Mouse (Mus musculus) limb, embryonic 15.5 days (tissue): ENCODE results near the gene Ercc1. TPM values are rescaled to one million over a fixed set of nuclear protein-coding genes. Genes with fewer than 3 reads are reported as not detected.

Experiments
- ATAC-seq: fragments of 200-750 bp; cut with Nextera tagmentation; 2 replicates; pipeline ENCODE4 v1.8.0; 2017; ENCODE audit warnings: low read depth, moderate TSS enrichment; ENCODE audit not compliant: insufficient number of reproducible peaks, low FRiP score, low TSS enrichment
- H3K27ac ChIP-seq: fragments of 300-500 bp; sonication (generic); 2 replicates; pipeline ENCODE4 v1.5.1; 2015; ENCODE audit warnings: moderate library complexity, mild to moderate bottlenecking, inconsistent platforms
- H3K27me3 ChIP-seq: fragments of 300-500 bp; sonication (generic); 2 replicates; pipeline ENCODE4 v1.6.1; 2015; ENCODE audit warnings: inconsistent platforms
- H3K36me3 ChIP-seq: fragments of 300-500 bp; sonication (generic); 2 replicates; pipeline ENCODE4 v1.6.1; 2015; ENCODE audit warnings: inconsistent platforms
- H3K4me1 ChIP-seq: fragments of 300-500 bp; sonication (generic); 2 replicates; pipeline ENCODE4 v1.6.1; 2015; ENCODE audit warnings: inconsistent platforms
- H3K4me2 ChIP-seq: fragments of 300-500 bp; sonication (generic); 2 replicates; pipeline ENCODE4 v1.6.1; 2015; ENCODE audit warnings: mild to moderate bottlenecking, inconsistent platforms
- H3K4me3 ChIP-seq: fragments of 300-500 bp; sonication (generic); 2 replicates; pipeline ENCODE4 v1.5.1; 2015; ENCODE audit warnings: mild to moderate bottlenecking, inconsistent platforms
- H3K9ac ChIP-seq: fragments of 300-500 bp; sonication (generic); 2 replicates; pipeline ENCODE4 v1.6.1; 2015; ENCODE audit warnings: inconsistent platforms
- H3K9me3 ChIP-seq: fragments of 300-500 bp; sonication (generic); 2 replicates; pipeline ENCODE4 v1.6.1; 2016; ENCODE audit warnings: inconsistent platforms
- WGBS: fragments of 180-500 bp; shearing (Covaris S2); methylation state at CpG from one replicate; pipeline ENCODE4 v1.1.7; 2015; 5-methylcytosine and 5-hydroxymethylcytosine counted together
- polyA plus RNA-seq: library from polyadenylated mRNA; unstranded; fragments of >200 nt; fragmentation: Nextera tagmentation; extraction: Ambion mirVana; gene quantifications from 2 replicates; pipeline ENCODE4 v1.2.1, GENCODE M21; 2015

Gene Ercc1
- polyA plus RNA-seq, 1 experiment from 2014 or later = 75.7 TPM

DNA sequence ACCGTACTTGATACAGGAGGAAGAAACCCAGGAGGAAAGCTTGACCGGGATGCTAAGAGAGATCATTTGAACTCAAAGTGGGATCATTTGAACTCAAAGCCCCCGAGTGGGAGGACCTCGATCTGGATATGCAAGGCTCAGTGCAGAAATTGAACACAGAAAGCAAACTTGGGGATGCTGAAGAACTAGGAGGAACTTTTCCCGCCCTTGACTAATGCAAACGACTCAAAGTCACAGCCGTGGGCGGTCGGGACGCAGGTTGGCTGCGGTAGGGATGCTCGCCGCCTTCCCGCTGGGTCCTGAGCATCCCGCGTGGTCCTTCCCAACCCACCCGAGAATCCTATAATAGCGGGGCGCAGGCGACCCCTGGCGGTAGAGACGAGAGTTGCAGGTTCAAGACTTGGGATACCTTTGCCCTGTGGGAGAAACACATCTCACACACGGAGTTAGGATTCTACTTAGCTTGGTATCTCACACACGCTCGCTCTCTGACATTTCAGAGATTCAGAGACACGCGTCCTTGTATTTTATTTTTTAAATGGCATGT is 2.0 kb upstream of the Ercc1 start:
- H3K27me3 ChIP-seq = peaks cover 13% of the 10 kb centered on the region; the same call in 1 of the 2 replicates
- peak overlapping the region; percentile 14; the same call in 1 of the 2 replicates for H3K27ac ChIP-seq
- H3K9ac ChIP-seq = peak overlapping the region; percentile 41
- H3K4me1 ChIP-seq = peaks cover 48% of the 10 kb centered on the region
- peak overlapping the region; percentile 93 for H3K4me2 ChIP-seq
- under 1% methylated on average over 27 of the region's 27 CpGs for WGBS
- H3K4me3 ChIP-seq = peak overlapping the region; percentile 46
- no peaks in the 10 kb centered on the region for H3K9me3 ChIP-seq
- no peak for ATAC-seq
- peaks cover 2% of the 10 kb centered on the region for H3K36me3 ChIP-seq

DNA sequence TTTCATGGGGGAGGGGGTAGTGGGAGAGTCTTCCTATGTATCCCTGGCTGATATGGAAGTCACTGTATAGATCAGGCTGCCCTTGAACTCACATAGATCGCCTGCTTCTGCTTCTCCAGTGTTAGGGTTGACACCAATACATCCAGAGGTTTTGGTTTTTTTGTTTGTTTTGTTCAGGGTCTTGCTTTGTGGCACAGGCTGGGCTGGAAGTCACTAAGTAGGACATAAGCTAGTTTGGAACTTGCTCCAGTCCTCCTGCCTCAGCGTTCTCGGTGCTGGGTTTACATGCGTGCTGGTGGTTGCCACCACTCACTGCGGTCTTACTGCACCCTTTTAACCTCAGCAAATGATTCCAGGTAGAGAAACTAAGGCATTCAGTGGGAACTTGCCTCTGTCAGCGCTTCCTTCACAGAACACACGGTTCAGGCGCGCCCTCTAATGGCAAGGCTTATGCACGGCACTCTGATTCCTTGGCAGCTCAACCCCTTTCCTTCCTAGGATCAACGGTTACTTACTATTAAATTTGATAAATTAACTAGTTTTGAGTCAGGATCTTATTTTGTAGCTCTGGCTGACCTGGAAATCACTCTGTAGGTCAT is 1.3 kb upstream of the Ercc1 start:
- H3K9ac ChIP-seq = no peak overlapping the region
- H3K4me2 ChIP-seq = no peak overlapping the region
- no peak overlapping the region for H3K4me3 ChIP-seq
- ATAC-seq = no peak
- under 1% methylated on average over 11 of the region's 11 CpGs for WGBS
- H3K4me1 ChIP-seq = peaks cover 48% of the 10 kb centered on the region
- H3K27me3 ChIP-seq = peaks cover 13% of the 10 kb centered on the region; the same call in 1 of the 2 replicates
- H3K36me3 ChIP-seq = peaks cover 10% of the 10 kb centered on the region
- no peaks in the 10 kb centered on the region for H3K9me3 ChIP-seq
- H3K27ac ChIP-seq = no peak overlapping the region

DNA sequence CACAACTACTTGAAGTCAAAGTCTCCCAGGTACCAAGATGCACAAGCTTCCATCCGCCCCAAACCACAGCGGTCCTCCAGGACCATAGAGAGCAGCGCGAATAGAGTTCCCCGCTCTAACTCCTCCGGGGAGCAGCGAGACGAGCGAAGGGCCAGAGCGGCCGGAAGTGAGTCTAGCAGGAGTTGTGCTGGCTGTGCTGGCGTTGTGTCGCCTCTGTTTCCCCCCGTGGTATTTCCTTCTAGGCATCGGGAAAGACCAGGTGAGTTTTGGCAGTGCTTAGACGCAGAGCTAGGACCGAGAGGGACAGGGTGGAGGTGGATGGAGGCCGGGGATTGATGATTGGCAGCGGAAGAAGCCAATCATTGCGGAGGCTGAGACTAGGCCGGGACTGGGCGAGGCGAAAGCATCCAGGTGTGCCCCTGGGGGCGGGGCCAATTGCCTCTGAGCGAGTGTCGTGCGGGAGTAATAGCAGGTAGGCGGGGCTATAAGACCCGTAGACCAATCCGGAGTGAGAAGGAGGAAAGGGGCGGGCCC is 427 bp downstream of the Ercc1 start:
- Histone ChIP-seq H3K9me3 (no peaks in the 10 kb centered on the region), H3K4me3 (peak overlapping the region; percentile 66), H3K4me2 (peak overlapping the region; percentile 86), H3K9ac (peak overlapping the region; percentile 40), H3K27me3 (peaks cover 13% of the 10 kb centered on the region; the same call in 1 of the 2 replicates), H3K36me3 (peaks cover 27% of the 10 kb centered on the region), H3K27ac (peak overlapping the region; percentile 94), H3K4me1 (peaks cover 48% of the 10 kb centered on the region)
- ATAC-seq = peak; percentile 92
- under 1% methylated on average over 31 of the region's 31 CpGs for WGBS

DNA sequence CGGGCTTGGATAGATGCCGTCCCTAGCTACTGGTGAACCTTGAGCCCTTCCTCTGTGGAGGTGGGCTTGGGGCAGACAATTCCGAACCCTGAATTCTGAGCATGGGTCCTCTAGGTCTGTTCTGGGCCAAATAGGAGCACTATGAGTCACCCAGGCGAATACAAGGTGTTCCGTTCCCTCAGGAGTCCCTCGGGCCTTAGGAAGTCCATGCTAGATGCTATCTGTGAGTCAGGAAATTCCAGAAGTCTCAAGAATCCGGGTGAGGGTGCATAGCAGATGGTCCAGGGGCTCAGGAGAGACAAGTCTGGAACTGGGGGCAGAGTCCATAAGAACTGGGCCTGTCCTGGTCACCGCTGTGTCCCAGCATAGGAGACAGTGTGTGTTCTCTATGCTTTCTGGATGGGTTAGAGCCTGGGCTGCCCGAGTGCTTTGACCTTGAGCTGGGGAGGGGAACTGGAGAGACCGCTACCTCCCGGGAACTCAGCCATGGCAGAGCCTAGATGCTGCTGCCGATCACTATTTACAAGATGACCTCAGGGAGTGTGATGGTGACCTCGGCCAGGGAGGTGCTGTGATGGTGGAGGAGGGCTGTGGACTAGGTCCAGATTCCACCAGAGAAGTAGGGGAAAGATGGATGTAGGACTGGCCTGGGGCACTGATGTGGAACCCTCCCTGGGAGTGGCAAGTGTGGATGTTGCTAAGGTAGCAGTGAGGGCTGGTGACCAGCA is 4.8 kb downstream of the Ercc1 start:
- Histone ChIP-seq H3K4me2 (no peak overlapping the region), H3K9me3 (no peaks in the 10 kb centered on the region), H3K27me3 (no peaks in the 10 kb centered on the region), H3K4me3 (no peak overlapping the region), H3K36me3 (peaks cover 66% of the 10 kb centered on the region), H3K4me1 (peaks cover 18% of the 10 kb centered on the region), H3K27ac (no peak overlapping the region), H3K9ac (no peak overlapping the region)
- WGBS = 86% methylated on average over 13 of the region's 13 CpGs
- no peak for ATAC-seq

DNA sequence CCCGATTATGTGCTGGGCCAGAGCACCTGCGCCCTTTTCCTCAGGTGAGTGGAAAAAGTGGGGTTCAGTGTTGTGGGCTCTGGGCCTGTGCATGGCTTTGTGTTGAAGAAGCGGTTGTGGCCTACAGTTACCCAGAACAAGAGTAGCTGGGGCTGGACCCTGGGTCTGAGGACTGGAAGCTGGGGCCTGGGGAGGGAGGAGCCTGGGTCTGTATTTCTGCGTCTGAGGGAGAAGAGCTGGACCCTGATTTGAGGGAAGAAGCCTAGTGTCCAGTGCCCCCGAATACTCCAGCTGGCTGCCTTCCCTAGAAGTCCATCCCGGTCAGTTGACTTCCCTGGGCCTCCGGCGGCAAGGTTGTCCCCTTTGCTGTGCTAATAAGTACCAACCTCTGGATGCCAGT is 5.6 kb downstream of the Ercc1 start:
- H3K36me3 ChIP-seq = peaks cover 74% of the 10 kb centered on the region
- no peak for ATAC-seq
- WGBS = 95% methylated on average over 8 of the region's 8 CpGs

DNA sequence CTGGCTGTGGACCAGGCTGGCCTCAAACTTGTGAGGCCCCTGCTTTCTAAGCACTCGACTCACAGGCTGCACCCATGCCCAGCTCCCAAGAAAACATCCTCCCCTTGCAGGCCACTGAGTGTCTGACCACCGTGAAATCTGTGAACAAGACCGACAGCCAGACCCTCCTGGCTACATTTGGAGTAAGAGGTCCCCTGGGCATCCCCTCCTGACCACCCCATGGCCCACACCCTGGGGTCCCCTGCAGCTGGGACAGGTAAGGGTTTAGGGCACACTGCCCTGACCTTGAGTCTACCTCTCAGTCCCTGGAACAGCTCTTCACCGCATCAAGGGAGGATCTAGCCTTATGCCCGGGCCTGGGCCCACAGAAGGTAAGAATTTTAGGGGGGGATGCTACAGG is 10.4 kb downstream of the Ercc1 start:
- WGBS = 90% methylated on average over 5 of the region's 5 CpGs
- Histone ChIP-seq H3K9me3 (no peaks in the 10 kb centered on the region), H3K36me3 (peaks cover 72% of the 10 kb centered on the region)

More for the DNA sequence above, 5.6 kb downstream of the Ercc1 start:
- Histone ChIP-seq H3K9me3 (no peaks in the 10 kb centered on the region), H3K27ac (no peak overlapping the region), H3K4me2 (no peak overlapping the region), H3K9ac (no peak overlapping the region), H3K4me3 (no peak overlapping the region), H3K27me3 (no peaks in the 10 kb centered on the region), H3K4me1 (peaks cover 13% of the 10 kb centered on the region)

DNA sequence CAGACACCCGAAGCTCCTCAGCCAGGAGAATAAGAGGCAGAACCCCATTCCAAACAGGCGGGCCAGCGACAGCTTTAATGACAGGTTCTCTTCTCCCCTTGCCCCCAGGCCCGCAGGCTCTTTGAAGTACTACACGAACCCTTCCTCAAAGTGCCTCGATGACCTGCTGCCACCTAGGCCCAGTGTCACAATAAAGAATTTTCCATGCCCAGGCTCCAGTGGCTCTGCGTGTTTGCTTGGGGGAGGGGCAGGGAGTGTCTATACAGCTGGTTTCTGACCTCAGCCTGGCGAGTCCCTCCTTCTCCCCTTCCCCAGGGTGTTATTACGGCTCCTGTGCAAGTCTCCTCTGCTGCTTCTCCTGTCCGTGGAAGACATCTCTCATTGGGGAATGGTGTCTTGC is 11.7 kb downstream of the Ercc1 start:
- WGBS = 61% methylated on average over 10 of the region's 10 CpGs
- peaks cover 20% of the 10 kb centered on the region for H3K4me1 ChIP-seq
- no peaks in the 10 kb centered on the region for H3K9me3 ChIP-seq
- peaks cover 62% of the 10 kb centered on the region for H3K36me3 ChIP-seq
- no peak for ATAC-seq
- H3K4me2 ChIP-seq = no peak overlapping the region
- H3K27me3 ChIP-seq = no peaks in the 10 kb centered on the region
- no peak overlapping the region for H3K9ac ChIP-seq
- H3K27ac ChIP-seq = no peak overlapping the region
- H3K4me3 ChIP-seq = no peak overlapping the region

More for the DNA sequence above, 10.4 kb downstream of the Ercc1 start:
- no peak for ATAC-seq
- Histone ChIP-seq H3K27me3 (no peaks in the 10 kb centered on the region), H3K4me2 (no peak overlapping the region), H3K9ac (no peak overlapping the region), H3K27ac (no peak overlapping the region), H3K4me1 (peaks cover 11% of the 10 kb centered on the region), H3K4me3 (no peak overlapping the region)

DNA sequence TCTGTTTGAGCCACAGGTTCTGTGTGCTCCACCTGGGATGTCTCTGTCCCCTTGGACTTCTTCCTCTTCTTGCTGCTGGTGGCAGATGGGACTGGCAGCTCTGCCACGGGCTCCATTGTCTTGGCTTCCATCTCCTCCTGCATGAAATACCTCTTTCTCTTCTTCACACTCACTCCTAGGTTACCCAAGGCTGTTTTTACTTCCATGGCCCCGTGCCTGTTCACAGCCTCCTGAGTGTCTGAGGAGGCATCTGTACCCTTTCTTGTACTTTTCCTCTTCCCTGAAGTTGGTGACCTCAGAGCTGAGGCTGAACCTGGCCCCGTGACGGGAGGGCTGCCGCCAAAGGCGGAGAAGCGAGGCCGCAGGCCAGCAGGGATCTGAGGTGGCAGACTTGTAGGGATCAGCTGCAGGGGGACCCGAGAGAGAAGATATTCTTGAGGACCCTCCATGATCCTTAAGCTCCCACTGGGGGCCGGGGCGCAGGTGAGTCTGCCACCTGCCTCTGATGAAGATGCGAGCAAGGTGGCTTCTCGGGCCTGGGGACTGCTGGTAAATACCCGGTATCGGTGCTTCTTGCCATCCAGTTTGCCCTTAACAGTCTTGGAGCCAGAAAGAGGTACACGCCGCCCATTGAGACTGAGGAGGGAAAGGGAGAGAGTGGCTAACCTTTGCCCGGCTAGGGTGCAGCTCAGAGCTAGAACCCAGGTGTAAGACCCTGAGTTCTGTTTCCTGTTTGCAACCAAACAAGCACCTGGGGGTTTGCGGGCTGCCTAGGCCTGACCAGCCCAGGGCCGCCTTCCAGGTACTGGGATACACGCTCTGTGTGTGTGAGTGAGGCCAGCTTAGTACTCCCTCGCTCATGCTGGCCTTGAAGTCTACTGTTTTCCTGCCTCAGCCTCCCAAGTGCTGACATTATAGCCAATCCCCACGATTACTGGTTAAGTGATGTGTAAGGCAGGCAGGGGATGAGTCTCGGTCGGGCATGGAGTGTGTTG is 13.1 kb downstream of the Ercc1 start:
- H3K4me3 ChIP-seq = peak overlapping the region; percentile 75
- 91% methylated on average over 25 of the region's 25 CpGs for WGBS
- H3K27me3 ChIP-seq = no peaks in the 10 kb centered on the region
- ATAC-seq = no peak
- H3K4me2 ChIP-seq = peak overlapping the region; percentile 90
- H3K27ac ChIP-seq = no peak overlapping the region
- peaks cover 33% of the 10 kb centered on the region for H3K4me1 ChIP-seq
- no peaks in the 10 kb centered on the region for H3K9me3 ChIP-seq
- peak overlapping the region; percentile 57; the same call in 1 of the 2 replicates for H3K9ac ChIP-seq
- peaks cover 48% of the 10 kb centered on the region for H3K36me3 ChIP-seq

DNA sequence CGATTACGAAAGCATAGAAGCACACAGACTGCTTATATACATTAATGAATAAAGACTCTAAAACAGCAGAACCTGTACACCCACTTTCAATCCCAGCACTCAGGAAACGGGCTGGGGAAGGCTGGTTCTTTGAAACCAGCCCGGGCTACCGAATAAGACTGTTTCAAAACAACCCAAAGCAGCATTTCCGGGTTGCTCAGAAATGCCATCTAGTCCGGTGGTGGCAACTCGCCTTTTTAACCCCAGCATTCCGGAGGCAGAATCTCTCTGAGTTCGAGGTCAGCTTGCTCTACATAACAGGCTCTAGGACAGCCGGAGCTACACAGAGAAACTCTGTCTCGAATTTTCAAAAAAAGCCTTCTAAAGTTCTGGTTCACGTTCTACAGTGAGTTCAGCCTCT is 14.1 kb downstream of the Ercc1 start:
- Histone ChIP-seq H3K4me3 (peak overlapping the region; percentile 75), H3K36me3 (peaks cover 39% of the 10 kb centered on the region), H3K27ac (no peak overlapping the region), H3K9me3 (no peaks in the 10 kb centered on the region), H3K9ac (peak overlapping the region; percentile 57), H3K4me1 (peaks cover 37% of the 10 kb centered on the region), H3K4me2 (peak overlapping the region; percentile 90), H3K27me3 (no peaks in the 10 kb centered on the region)
- 14% methylated on average over 13 of the region's 13 CpGs for WGBS
- no peak for ATAC-seq

DNA sequence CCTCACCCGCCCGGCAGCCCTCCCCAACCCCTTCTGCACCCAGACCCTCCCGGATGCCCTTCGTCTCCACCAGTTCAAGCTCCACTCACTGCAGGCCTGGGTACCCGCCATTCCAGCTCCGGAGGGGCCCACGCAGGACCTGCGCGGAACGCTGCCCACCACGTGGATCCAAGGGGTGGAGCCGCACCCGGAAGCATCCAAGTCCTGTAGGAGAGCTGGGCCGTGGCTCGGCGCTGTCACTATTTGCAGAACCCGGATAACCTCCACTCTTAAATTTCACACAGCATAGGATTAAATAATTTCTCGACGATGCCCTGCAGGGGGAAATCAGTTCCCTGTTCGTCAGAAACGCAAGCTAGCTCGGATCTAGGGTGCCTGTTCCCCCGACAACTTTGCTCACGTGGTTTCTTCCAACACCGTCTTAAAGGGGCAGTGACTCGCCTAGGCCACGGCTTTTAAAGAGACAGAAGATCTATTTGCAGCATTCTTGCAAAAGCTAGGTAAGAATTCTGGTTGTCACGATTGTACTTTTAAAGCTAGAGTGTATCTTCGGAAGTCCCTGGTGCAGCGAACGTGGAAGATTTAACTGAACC is 14.8 kb downstream of the Ercc1 start, which contains the start of the genes Cd3eap and Ppp1r13l:
Gene Cd3eap, minus strand, starts transcription at position 185 of the 593 bp plus-strand sequence.
Gene Ppp1r13l, plus strand, starts transcription at position 451 of the 593 bp plus-strand sequence.
- H3K4me3 ChIP-seq = peak within 1 kb of the TSS; percentile 75
- H3K9ac ChIP-seq = peak within 1 kb of the TSS; percentile 57
- peak; percentile 62 for ATAC-seq
- H3K9me3 ChIP-seq = no peaks in the 10 kb centered on the region
- peak within 1 kb of the TSS; percentile 90 for H3K4me2 ChIP-seq
- peak within 1 kb of the TSS; percentile 83 for H3K27ac ChIP-seq
- H3K36me3 ChIP-seq = peaks cover 33% of the 10 kb centered on the region
- no peaks in the 10 kb centered on the region for H3K27me3 ChIP-seq
- 1% methylated on average over 31 of the region's 31 CpGs for WGBS
- H3K4me1 ChIP-seq = peaks cover 42% of the 10 kb centered on the region
